Mouse (Mus musculus) cortical plate, adult 2 months (tissue): ENCODE measurements at regions not wholly inside any gene's neighbourhood (a gene's known extent, or its start where the extent isn't known, plus 50 kb on each side); places are given as distances from the start of the nearest gene placed in this dataset.

Experiments used
- CTCF ChIP-seq: fragments of 200-500 bp; IDR thresholded peaks from 2 replicates; pipeline ENCODE4 v1.5.1; 2011; ENCODE audit warnings: mild to moderate bottlenecking, control low read depth, low read length; ENCODE audit not compliant: insufficient read depth; ENCODE audit errors: extremely low read depth
- POLR2A ChIP-seq: fragments of 200-500 bp; IDR thresholded peaks from 2 replicates; pipeline ENCODE4 v1.6.1; 2011; ENCODE audit warnings: mild to moderate bottlenecking, low read length, control low read depth; ENCODE audit not compliant: insufficient read depth; ENCODE audit errors: extremely low read depth

GRCm38 (mm10) chr15:95735746-95736145 is 54.9 kb upstream of the Ano6 start:
- no peak for TF ChIP-seq CTCF
- no peak for TF ChIP-seq POLR2A
